Mouse (Mus musculus): ENCODE measurements around the gene Gm20604.

DNA sequence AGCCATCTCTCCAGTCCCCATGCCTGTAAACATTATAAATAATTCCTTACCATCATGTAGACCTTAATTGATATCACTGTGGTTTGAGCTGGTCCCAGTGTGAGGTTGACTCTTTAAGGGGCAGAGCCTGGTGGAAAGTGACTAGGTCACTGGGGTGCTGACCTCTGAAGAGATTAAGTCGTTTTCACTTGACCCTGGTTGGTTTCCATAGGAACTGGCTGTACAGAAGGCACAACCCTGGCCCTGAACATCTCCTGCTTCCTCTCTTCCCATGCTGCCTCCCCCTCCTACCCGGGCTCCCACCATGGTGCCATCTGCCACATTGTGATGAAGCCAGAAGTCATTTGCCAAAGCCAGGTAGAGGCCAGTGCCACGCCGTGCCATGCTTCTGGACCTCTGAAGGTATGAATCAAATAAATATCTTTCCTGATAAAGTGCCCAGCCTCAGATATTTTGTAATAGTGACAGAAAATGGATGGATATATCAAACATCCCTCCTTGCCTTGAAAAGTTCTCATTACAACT lies 47.6 kb downstream of the Gm20604 start:
- TF ChIP-seq POLR2A (IDR thresholded peaks at IDR 0.05; ENCODE audit: borderline replicate concordance, low read depth, low read length) (no peak), CTCF (IDR thresholded peaks at IDR 0.05; ENCODE audit: low read depth, low read length) (no peak)

Data from bone marrow macrophage, adult 2 months (primary cell).